Mouse (Mus musculus): Measurements from ENCODE around the gene St6galnac4.

Gene St6galnac4

GRCm38 (mm10) chr2:32586871-32587351 lies at the start of gene St6galnac4:
TSS of gene St6galnac4 (plus strand) at chr2:32587095.
- DNase-seq (ENCODE audit: low spot score): peak; percentile 77

GRCm38 (mm10) chr2:32537360-32537905 lies 49.5 kb upstream of the St6galnac4 start:
- DNase-seq (ENCODE audit: low spot score): no peak

GRCm38 (mm10) chr2:32537941-32538340 lies 49.0 kb upstream of the St6galnac4 start:
- no peak for DNase-seq (ENCODE audit: low spot score)

DNA sequence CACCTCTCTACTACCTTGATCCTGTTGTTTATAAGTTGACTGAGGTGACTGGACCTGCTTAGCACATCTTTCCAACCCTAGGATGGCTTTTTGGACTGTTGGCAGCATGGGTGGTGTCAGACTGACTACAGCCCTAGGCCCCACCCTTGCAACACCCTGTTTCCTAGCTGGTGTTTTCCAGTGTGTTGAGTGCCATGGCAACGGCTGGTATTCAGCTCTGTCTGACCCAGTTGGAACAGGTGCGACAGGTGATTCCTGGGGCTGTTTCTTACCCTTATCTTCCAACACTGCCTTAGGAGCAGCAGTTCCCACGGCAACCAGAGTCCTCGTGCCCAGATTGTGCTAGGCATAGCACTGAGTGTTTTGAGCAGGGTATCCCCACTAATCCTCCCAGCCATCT lies 48.4 kb upstream of the St6galnac4 start:
- DNase-seq (ENCODE audit: low spot score): no peak

GRCm38 (mm10) chr2:32539452-32539981 lies 47.4 kb upstream of the St6galnac4 start:
- DNase-seq (ENCODE audit: low spot score): no peak

- no peak for DNase-seq (ENCODE audit: low spot score)
Observed at GRCm38 (mm10) chr2:32541333-32541908, 45.5 kb upstream of the St6galnac4 start.

DNA sequence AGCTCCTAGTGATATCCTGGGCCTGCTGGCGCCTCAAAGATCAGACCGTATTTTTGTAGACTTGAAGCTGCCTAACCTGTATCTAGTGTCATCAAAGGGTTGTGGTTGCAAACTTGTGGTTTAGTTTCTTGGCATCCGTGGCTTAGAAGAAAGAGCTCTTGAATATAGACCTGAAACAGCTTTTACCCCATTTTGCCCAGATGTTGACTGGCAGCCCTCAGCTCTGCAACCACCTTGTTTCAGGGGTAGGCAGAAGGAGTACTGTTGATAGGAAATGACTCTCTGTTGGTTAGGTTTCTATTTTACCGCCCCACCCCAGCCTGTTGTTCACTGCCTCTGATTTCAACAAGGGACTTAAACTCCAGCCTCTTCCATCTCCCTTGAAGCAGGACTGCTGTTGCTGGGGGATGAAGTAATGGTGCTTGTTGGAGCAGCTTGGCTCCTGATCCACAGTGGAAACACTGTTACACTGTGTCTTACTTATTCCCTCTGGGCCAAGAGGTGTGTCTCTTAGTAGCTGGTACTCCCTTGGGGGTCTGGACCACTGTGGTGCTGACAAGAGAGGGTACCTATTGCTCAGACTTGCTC lies 44.8 kb upstream of the St6galnac4 start:
- DNase-seq (ENCODE audit: low spot score): no peak

GRCm38 (mm10) chr2:32543031-32543449 lies 43.9 kb upstream of the St6galnac4 start:
- no peak for DNase-seq (ENCODE audit: low spot score)

DNA sequence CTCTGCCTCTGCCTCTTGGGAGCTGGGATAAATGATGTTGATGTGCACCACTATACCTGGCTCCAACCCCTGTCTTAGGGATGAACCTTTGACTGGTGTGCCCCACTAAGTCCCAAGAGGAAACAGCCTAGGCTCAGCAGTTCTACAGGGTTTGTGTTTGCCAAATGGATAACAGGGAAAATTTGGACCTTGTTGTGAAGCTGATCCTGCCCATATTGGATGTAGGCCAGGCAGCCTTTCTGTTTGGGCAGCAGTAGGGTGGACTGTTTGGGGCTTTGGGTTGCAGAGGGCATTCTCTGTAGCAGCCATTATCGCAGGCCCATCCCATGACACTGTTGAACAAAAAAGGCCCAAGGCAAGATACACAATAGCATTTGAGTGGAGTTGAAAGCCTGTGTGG lies 39.9 kb upstream of the St6galnac4 start:
- DNase-seq (ENCODE audit: low spot score): no peak

GRCm38 (mm10) chr2:32547380-32547779 lies 39.5 kb upstream of the St6galnac4 start:
- DNase-seq (ENCODE audit: low spot score): no peak

- DNase-seq (ENCODE audit: low spot score): no peak
Observed at GRCm38 (mm10) chr2:32547964-32548739, 38.7 kb upstream of the St6galnac4 start.

GRCm38 (mm10) chr2:32549171-32549570 lies 37.7 kb upstream of the St6galnac4 start:
- DNase-seq (ENCODE audit: low spot score): no peak

GRCm38 (mm10) chr2:32549764-32550163 lies 37.1 kb upstream of the St6galnac4 start:
- DNase-seq (ENCODE audit: low spot score): peak; percentile 58

DNA sequence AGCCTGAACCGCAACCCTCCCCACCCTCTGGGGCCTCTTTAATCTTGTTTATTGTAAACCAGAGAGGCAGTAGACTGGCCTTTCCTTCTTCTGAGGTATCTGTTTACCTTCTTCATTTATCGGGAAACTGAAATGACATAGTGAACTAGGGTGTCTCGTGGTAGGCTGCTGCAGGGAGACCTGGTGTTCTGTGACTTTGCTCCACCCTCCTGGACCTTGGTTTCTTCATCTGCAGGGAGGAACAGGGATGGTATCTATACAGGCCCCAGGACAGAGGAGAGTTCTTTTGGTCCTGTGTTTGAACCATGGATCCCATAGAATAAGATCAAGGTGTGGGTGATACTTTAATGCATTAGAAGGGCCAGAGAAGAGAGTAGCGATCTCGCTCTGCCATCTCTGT lies 35.7 kb upstream of the St6galnac4 start:
- DNase-seq (ENCODE audit: low spot score): no peak

GRCm38 (mm10) chr2:32553592-32554148 lies 33.2 kb upstream of the St6galnac4 start:
- DNase-seq (ENCODE audit: low spot score): no peak

DNA sequence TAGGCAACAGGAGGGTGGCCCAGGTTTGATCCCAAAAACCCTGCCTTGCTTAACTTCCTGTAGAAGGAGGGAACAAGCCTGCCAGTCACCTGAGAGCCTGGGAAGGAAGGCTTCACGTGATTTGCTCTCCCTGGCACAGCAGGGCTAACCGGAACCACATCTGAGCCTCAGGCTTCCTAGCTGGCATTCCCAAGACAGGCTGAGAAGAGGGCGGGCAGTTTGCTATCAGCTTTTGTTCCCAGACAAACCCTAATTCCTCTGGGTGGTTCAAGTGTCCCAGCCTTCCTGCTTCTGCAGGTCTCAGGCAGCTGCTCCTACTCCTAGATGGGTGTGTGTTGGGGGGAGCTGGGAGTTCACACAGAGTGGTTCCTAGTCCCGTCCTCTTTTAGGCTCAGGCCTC lies 31.4 kb upstream of the St6galnac4 start:
- no peak for DNase-seq (ENCODE audit: low spot score)

DNA sequence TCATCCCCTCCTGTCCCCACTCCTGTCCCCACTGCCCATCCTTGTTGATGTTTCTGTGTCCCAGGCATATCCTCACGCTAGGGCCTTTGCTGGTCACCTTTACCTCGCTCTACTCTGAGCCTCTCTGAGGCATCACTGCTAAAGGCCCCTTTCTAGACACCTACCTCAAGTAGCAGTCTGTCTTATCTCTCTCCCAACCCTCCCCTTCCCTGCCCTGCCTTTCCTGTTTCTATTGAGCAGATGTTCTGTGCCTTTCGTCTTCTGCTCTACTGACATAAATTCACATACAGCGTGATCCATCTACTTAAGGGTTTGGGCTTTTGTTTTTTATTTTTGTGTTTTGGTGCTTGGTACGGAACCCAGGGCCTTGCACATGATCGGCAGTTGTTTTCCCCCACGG lies 30.9 kb upstream of the St6galnac4 start:
- no peak for DNase-seq (ENCODE audit: low spot score)

DNA sequence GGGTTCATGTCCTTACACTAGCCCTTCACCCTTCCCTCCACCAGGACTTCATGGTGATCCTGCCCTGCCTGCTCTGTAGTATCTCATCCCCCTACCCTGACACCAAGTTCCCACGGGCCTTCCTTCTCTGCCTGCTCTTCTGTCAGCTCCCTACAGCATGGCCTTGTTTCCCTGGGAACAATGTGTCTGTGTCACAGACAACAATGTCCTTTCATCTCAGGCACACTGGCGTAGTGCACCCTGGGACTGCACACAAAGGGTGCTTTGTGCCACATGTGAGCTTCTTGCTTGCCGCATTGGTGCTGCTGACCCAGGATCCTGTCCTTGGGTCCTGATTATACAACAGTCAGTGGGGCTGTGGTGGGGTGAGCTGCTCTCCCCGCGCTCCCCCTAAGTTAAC lies 27.3 kb upstream of the St6galnac4 start:
- no peak for DNase-seq (ENCODE audit: low spot score)

DNA sequence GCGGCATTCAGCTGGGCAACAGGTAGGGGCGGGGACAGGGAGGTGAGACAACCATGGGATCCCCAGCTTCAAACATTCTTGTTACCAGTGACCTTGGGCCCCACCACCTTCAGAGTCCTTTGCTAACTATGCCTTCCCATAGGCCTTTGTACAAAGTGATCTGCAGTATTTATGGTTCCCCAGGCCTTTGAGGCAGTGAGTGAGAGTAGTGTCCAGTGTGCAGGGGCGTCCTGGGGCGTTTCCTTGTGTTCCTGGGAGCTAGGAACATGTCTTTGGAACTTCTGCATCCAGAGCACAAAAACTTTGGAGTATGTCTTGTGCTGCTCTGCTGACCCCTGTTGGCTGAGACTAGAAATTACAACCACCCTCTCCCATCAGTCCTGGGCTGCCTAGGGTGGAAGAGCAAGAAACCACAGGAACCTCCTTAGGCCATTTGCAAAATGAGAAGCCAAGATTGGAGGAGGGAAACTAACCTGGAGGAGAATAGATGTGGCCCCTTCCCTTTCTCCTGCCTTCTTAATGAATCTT lies 20.3 kb upstream of the St6galnac4 start:
- peak; percentile 64 for DNase-seq (ENCODE audit: low spot score)

GRCm38 (mm10) chr2:32568149-32568548 lies 18.7 kb upstream of the St6galnac4 start:
- DNase-seq (ENCODE audit: low spot score): no peak

DNA sequence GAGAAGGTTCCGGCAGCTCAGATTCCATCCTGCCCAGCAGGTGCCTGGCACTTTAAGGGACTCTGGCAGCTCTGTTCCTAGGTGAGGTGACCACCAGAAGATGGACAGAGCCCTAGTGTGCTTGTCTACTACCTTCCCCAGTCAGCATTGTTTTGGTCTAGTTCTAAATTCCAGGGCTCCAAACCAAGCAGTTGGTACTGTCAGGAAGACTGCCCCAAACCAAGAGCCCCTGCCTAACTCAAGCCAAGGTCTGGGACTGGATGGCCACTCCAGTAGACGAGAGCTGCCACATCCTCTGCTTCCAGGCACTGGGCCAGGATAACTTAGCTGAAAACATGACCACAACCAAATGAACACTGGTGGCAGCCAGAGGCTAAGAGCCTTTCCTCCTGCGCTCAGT lies 18.0 kb upstream of the St6galnac4 start:
- DNase-seq (ENCODE audit: low spot score): no peak

Data from ovary, postnatal 14 days (tissue).